Mouse (Mus musculus) G1E (cell line): ENCODE data around the gene Ddx60.

Experiments used
- CTCF ChIP-seq: IDR thresholded peaks from 2 replicates; pipeline ENCODE4 v1.5.1; 2012; ENCODE audit warnings: low read depth, low read length, inconsistent platforms, mixed read lengths
- GATA1 ChIP-seq: IDR thresholded peaks from 2 replicates; pipeline ENCODE4 v1.6.1; 2012; ENCODE audit warnings: borderline replicate concordance, low read length, inconsistent platforms, mixed read lengths
- GATA2 ChIP-seq: IDR thresholded peaks from 2 replicates; pipeline ENCODE4 v1.6.1; 2012; ENCODE audit warnings: low read depth, low read length, inconsistent platforms, borderline replicate concordance
- TAL1 ChIP-seq: conservative IDR thresholded peaks from 2 replicates; pipeline ENCODE4 v1.6.1; 2012; ENCODE audit warnings: low read depth, low read length, inconsistent platforms, mixed read lengths

DNA sequence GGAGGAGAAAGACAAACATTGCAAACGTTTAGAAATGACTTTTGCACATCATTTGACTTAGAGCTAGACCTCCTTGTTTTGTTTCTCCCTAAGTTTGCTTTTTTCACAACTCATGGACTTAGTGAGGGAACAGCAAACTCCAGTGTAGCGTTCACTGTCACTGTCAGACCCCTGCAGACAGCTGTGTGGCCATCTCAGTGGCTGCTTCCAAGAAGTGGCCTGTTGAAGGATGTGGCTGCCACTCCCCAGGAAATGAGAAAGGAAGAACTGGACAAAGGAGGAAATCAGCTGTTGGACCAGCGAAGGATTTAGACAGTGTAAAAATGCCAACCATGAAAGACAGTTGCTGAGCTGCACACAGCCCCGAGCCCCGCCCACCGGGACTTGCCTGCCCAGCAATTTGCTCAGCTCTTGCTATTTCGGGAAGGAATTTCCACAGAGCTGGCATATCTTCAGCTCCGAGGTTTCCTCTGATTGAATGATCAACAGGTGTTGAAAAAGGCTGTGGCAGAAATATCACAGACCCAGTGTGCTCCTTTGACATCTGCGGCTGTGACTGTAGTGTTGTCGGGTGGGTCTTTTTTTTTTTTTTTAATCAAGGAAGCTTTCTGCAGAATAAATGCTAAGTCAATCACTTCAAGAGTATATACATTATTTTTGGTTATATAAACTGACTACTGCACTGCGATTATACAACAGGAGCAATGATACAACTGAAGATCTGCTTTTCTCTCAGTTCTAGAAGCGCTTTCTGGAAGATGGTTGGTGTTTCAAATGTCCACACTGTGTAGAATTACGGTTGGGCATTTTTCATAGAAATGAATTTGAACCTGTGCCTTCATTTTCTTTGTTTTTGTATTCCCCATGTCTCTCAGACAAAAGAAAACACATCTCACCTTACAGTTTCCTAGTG is 19.3 kb upstream of the Ddx60 start:
- TF ChIP-seq GATA1: no peak
- TF ChIP-seq CTCF: no peak
- TF ChIP-seq TAL1: no peak
- TF ChIP-seq GATA2: no peak
